Mouse (Mus musculus): ENCODE results near the gene Mmp15. TPM values are rescaled to one million over a fixed set of nuclear protein-coding genes. Genes with fewer than 3 reads are reported as not detected.
A peak's percentile ranks its signal among the peaks of the same experiment; 100 is the strongest.

Mmp15 gene
- 10 to 100 TPM; 40.0 to 44.2 TPM for total RNA-seq (2021)

DNA sequence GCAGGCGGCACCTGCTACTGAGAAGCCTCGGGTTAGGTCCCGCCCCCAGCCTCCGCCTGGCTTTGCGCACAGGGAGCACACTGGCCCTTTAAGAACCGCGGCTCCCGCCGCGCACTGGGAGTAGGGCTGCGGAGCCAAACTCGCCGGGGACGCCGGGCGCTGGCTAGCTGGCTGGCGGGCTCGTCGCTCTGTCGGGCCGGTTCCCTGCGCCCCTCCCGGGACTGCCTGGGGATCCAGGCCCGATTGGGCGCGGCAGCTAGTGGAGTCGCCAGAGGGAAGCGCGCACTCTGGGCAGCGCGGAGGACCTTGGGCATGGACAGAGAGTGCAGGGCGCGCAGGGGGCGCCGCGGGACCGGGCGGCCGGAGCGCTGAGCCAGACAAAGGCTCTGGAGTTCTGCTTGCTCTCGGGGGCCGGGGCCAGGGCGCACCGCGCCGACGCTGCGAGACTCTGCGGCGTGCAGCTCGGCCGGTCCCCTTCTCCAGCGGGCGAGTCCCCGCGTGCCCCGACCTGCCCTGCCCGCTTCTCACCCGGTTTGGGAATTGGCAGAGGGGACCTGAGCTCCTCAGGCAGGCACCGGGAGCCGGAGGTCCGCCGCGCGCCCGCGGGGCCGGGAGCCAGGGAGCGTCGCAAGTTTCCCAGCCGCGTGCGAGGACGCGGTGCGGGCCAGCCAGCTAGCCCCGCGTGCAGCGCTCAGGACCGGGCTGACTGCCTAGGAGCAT lies at the start of gene Mmp15:
TSS of gene Mmp15 (plus strand) at position 118 of the 720 bp plus-strand sequence.
- intact Hi-C loops (cut with DNase I): loop anchor here (5.0 kb wide), 1 partner anchor 80 kb away; the partner anchor contains the start of gene Cfap20
- peak; percentile 65 for DNase-seq

DNA sequence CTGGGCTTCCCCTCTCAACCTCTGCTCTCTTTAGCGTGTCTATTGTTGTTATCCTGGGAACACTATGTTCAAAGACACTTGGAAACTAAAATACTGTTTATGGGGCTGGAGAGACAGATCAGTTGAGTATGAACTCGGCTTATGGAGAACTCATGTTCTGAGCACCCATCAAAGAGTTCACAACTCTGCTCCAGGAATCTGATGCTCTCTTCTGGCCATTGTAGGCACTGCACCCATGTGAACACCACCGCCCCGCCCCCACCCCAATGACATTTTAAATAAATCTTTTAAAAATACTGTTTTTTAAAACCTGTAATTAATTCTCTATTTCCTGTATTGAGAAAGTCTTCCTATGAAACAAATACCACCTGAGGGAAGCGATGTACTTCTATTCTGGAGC lies 49.7 kb upstream of the Mmp15 start:
- peak; percentile 32 for DNase-seq
- intact Hi-C loops (cut with DNase I): no loop called here

DNA sequence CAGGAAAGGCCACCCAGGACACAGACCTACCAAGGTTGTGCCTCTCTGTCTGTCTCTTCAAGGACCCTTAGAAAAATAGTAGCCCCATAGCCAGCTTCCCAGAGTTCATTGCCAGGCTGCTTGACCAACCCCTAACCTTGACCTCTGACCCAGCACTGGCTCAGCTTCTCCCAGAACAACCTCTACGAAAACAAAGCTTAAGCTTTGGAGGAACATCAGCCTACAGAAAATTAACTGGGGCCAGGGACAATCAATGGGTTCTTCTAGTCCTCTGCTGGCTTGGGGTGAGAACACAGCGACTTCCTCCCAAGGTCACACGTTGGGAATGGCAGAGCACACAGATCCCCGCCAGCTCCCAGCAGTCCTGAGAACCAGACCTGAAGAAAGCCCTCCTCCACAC lies 46.5 kb upstream of the Mmp15 start:
- intact Hi-C loops (cut with DNase I): no loop called here
- DNase-seq: no peak

DNA sequence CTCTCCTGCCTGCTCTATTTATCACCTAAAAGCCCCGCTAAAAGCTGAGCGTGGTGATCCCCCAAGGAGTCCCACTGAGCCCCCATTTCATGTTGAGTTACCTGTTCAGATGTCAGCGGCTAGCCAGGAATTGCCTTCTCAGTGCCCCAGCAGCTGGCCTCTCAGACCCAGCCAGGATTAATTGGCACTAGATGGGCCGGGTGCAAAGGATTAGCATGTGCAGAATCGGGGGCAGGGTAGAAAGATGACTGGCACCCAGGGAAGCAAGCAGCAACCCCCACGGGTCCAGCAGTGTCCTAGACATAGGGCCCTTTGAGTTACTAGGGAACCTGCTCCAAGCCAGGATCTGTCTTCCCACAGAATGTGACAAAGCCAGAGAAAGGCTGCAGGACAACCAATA lies 45.6 kb upstream of the Mmp15 start, which contains the start of gene Cngb1:
TSS of gene Cngb1 (minus strand) at position 155 of the 400 bp plus-strand sequence.
- intact Hi-C loops (cut with DNase I): no loop called here
- no peak for DNase-seq

DNA sequence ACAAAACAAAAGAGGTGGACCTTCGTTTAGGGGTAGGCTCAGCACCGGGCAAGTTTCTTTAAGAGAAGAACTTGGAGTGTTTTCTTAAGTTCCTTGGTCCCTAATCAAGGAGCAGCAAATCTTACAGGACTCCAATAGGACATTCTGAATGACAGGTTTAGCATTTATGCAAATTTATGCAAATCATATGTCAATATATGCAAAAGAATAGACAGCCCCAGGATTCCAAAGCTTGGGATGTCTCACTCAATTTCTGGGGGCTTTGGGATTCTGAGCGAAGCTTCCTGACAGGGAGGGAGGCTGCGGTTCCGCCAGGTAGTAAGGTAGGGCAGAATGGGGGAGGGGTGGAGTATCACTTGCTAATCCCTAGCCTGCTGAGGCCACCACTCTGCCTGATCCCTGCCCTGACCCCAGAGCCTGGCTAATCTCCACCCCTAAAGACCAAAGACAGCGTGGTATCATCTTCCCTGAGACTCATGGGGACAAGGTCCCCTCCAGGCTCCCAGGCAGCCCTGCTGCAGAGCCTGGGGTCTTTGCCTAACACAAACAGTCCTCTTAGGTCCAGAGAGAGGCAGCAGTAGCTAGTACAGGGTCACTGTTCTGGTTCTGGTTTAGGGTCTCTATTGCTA lies 41.6 kb upstream of the Mmp15 start, which contains the start of gene Tepp:
TSS of gene Tepp (plus strand) at position 225 of the 629 bp plus-strand sequence.
- intact Hi-C loops (cut with DNase I): no loop called here
- no peak for DNase-seq

DNA sequence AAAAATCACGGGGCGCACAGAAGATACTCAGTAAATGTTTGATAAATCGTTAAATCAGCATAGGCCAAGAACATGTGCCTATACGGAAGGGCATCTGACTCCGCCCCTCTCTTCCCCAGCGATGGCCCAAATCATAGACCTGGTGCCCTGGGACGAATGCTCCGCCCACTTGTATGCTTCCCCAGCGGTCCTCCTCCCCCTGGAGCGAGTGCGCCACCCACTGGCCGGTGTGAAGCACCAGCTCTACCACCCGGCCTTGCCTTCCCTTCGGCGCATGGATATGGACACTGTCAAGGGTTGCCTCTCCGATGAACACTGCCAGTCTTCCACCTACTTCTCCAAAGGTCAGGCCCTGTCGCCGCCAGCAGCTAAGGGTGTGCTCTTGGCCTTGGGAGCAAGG lies 39.2 kb upstream of the Mmp15 start:
- no peak for DNase-seq
- intact Hi-C loops (cut with DNase I): no loop called here

DNA sequence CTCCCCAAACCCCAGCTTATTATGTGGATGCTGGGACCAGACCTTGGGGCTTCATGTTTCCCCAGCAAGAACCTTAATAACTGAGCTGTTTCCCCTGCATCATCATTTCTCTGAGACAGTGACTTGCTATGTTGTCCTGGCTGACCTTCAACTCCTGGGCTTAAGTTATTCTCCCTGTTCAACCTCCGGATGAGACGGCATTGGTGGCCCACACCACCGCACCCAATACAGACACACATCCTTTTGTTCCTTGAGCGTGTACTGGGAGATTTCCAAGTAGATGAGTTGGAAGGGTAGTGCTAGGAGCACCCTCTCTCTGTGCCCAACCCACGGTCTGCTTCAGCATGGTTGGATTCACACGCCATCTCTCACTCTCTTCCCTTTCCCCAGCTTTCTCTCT lies 38.2 kb upstream of the Mmp15 start:
- DNase-seq: no peak
- intact Hi-C loops (cut with DNase I): no loop called here

DNA sequence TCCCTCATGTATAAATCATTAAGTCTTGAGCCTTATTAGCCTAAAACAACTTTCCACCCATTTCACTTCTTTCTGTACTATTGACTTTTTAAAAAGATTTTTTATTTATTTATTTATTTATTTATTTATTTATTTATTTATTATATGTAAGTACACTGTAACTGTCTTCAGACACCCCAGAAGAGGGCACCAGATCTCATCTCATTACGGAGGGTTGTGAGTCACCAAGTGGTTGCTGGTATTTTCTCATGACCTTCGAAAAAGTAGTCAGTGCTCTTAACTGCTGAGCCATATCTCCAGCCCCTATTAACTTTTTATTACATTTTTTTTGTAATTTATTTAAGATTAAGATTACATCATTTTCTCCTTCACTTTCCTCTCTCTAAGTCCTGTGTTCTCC lies 37.4 kb upstream of the Mmp15 start:
- intact Hi-C loops (cut with DNase I): no loop called here
- no peak for DNase-seq

DNA sequence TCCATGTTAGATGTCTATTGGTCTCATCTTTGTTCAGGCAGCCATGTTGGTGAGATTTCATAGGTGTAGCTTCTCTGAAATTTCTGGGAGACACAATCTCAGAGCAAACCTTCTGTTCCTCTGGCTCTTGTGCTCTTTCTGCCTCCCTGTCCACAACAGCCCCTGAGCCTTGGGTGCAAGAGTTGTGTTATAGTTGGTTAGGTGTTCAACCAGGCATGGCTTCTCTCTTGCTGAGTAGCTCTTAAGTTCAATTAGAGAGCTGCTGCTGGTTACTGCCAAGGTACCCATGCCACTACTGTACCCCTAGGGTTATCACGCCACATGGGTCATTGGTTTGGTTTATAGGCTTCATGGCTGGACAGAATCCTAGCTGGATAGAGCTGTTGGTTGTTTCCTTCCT lies 36.7 kb upstream of the Mmp15 start:
- intact Hi-C loops (cut with DNase I): no loop called here
- DNase-seq: no peak

DNA sequence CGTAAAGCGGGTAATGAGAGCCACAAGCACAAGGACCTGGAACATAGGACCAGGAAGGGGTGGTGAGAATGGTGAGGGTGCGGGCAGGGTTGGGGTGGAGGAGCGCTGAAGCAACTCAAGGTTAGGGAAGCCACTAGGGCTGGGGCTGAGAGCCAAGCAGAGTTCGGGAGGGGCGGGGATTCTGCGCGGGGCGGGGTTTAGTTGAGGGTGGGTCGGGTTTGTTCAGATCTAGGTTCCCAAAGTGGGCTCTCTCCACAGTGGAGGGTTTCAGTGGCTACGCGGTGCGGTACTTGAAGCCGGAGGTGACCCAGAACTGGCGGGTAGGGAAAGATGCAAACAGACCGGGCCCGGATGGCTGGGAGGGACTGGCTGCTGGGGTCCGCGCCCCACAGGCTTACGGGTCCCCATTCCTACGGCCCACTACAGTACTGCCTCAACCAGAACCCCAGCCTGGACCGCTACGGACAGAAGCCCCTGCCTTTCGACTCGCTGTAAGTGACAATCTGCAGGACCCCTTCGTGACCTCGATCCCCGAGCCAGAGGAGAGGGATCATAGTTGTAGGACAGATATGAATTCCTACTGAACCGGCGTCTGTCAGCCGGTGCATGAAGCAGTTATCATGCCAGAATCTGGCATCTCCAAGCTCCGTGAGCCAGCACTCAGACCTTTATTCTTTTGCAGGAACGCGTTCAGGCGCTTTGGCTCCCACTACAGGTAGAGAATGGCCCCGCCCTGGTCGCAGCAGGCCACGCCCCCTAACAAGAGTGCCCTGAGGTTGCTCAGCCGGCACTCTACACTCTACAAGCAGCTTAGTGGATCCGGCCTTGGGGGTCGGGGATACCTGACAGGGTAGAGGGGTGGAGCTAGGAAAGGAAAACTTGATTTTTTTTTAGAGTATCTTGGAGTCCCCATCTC lies 31.6 kb upstream of the Mmp15 start:
- DNase-seq: peak; percentile 54
- intact Hi-C loops (cut with DNase I): loop anchor here (10.0 kb wide), 1 partner anchor 196 kb away; no protein-coding TSS in a partner anchor

DNA sequence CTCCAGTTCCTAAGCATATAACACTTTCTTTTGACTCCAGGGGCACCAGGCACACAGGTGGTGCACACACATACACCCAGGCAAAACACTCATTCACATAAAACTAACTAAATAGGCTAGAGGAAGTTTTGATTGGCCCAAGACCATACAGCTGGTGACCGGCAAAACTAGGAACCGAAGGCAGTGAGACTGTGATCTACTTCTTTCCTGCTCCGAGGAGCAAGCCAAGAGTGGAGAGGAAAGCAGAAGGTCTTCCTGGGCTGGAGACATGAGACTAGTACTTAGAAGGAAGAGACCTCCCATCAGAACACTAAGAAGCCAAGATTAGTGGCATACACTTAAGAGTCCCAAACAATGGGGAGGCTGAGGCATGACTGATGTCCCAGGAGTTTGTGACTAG lies 28.9 kb upstream of the Mmp15 start:
- DNase-seq: no peak
- intact Hi-C loops (cut with DNase I): loop anchor here (10.0 kb wide), 1 partner anchor 198 kb away; no protein-coding TSS in a partner anchor

DNA sequence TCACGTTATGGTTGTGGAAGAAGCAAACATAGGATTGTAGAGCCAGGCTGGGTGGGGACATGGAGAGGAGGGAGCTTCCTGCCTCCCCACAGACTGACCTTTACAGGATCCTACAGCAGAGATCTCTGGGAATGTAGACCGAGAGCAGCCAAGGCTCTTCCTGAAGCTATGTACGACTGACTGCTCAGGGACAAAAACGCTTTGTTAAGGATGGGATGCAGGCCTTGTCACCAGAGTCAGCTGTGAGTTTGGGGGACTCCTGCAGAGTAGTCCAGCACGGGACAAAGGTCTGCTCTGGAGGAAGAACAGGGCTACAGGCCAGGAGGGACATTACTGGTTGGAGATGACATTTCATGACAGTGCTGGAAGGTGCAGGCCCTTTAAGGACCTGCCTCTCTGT lies 27.4 kb upstream of the Mmp15 start:
- intact Hi-C loops (cut with DNase I): loop anchor here (10.0 kb wide), 1 partner anchor 200 kb away; no protein-coding TSS in a partner anchor
- no peak for DNase-seq

DNA sequence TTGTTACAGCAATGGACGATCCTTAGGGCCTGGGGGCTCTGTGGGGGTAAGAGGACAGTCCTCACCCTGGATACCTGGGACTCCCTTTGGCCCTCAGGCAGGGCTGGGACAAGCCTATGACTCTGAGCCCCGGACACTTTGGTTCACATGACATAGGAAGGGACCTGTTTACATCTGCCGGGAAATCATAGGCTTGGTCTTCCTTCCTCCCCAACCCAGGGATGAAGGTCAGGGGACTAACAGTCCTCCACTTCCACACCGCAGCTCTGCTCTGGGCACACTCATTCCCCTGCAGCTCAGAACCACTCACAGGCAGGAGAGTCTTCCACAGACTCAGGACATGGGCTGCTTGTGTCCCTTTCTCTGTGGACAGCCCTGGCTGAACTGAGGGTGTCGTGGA lies 25.2 kb upstream of the Mmp15 start:
- intact Hi-C loops (cut with DNase I): loop anchor here (10.0 kb wide), 1 partner anchor 202 kb away; no protein-coding TSS in a partner anchor
- no peak for DNase-seq

DNA sequence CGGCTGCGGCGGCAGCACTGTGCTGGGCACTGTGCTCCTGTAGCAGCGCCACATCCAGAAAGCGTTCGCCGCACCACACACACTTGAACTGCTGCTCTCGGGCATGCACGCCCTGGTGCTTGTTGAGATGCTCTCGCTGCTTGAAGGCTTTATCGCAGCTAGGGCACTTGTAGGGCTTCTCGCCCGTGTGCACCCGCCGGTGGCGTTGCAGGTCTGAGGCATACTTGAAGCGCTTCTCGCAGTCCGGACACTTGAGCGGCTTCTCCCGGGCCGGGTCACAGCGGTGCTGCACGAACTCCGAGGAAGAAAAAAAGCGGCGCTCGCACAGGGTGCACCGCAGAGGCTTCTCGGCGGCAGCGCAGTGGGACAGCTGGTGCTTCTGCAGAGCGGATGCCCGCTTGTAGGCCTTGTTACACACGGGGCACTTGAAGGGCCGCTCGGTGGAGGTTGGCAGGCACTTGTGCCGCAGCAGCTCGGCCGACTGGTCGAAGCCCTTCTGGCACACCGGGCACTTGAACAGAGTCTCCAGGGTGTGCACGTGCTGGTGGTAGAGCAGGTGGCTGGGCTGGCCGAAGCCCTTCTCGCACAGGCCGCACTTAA lies 24.1 kb upstream of the Mmp15 start:
- no peak for DNase-seq
- intact Hi-C loops (cut with DNase I): loop anchor here (10.0 kb wide), 1 partner anchor 203 kb away; no protein-coding TSS in a partner anchor

DNA sequence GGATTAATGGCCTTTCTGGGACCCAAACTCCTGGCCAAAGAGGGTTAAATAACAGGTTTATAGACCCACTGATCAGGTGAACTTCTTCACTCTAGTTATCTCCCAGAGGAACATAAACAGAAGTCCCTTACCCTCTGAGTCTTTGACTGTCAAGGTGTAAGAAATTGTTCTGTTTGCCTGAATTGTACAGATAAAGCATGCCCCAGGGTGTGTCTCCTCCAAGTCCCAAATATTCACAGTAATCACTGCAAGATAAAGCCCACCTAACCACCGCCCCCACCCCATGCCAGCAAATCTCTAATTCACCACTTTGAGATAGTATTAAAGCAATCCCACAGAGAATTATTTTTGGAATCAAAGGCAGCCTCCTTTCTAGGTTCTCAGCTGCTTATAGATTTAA lies 21.7 kb upstream of the Mmp15 start:
- DNase-seq: no peak
- intact Hi-C loops (cut with DNase I): loop anchor here (2.0 to 5.0 kb wide), 2 partner anchors 76 to 378 kb away; no protein-coding TSS in a partner anchor

DNA sequence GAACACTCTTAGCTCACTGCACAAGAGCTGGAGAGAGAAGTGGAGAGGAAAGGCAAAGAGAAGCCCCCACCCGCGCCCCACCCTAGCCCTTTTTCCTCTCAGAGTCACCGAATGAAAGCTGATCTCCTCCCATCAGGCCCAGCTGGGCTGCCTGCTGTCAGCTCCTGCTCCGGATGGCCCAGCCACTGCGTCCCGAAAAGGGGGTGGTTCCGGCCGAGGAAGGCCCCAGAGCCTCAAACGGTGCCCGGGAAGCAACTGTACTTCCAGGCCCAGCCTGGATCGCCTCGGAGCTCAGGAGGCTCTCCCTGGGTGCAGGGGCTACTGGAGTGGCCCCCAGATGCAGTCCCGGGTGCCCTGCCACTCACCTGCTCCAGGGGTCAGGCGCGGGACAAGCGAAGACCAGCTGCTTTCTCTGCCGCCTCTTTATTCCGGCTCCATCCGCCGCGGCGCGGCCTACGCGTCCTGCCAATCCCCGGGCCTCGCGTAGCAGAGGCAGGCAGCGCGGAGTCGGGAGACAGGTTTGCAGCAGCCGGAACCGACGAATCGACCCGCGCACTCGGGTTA lies 20.8 kb upstream of the Mmp15 start:
- DNase-seq: peak; percentile 67
- intact Hi-C loops (cut with DNase I): loop anchor here (2.0 to 5.0 kb wide), 2 partner anchors 76 to 379 kb away; no protein-coding TSS in a partner anchor

DNA sequence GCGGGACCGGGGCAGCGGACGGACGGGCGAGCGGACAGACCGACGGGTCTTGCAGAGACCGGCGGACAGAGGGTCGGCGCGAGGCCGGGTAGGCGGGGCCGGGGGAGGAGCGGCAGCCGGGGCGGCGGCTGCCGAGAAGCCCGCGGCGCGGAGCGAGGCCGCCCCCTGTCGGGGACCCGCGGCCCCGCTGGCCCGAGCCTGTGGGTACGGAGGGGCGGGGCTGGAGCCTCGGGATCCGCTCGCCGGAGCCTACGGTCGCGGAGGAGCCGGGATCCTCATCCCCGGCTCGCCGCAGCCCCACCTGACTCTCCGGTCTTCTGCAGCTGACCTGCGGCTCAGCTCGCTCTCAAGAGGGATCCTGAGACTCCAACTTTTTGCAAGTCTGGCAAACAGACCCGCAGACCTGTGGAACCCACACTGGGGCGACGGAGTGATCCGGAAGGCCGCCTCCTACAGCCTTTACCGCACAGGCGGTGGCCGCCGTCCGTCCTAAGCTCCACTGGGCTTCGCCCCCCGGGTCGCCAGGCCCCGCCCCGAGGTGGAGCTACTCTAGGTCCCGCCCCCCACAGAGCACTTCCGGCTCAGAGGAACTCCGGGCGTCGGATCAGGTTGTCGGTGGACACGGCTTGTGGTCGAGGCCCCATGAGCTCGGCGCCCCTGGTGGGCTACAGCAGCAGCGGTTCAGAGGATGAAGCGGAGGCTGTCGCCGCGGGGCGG lies 20.2 kb upstream of the Mmp15 start, which contains the start of the genes Zfp319 and Usb1:
TSS of gene Zfp319 (minus strand) at position 231 of the 717 bp plus-strand sequence.
TSS of gene Usb1 (plus strand) at position 565 of the 717 bp plus-strand sequence.
- peak; percentile 94 for DNase-seq
- intact Hi-C loops (cut with DNase I): loop anchor here (2.0 to 5.0 kb wide), 2 partner anchors 77 to 380 kb away; no protein-coding TSS in a partner anchor

DNA sequence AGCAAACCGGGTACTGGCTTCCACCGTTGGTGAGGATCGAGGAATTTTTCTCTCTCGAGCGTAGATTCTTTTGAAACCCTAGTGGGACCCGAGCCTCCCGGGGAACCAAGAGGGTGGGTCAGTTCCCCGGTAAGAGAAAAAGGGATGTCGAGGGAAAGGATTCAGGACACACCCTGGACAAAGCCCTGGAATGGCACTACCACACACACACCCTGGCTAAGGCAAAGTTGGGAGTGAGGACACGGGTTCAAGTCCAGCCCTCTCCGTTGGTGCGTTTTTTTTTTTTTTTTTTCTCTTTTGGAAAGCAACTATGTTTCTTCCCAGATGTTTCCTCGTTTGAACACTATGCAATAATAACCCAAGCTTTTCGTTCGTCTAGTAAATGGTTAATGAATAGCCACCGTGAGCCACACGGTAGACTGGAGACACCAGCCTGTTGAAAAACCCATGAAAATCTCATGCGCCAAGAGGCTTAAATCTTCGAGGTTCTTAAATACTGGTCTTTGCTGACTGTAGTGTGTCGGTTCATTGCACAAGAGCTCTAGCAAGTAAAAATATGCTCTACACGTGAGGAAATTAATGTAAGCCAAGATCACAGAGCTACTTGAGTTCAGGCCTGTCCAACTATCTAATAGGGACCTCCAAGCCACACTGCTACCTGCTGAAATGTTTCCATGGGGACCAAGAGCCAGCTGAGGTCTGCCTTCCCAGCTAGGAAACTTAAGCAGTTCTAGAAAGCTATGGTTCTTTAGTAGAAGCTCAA lies 19.4 kb upstream of the Mmp15 start:
- DNase-seq: no peak
- intact Hi-C loops (cut with DNase I): loop anchor here (5.0 kb wide), 1 partner anchor 380 kb away; no protein-coding TSS in a partner anchor
